Mouse (Mus musculus) liver, adult 2 months (tissue): Measurements from ENCODE around the gene Ntn1.

Experiments
- CTCF ChIP-seq: fragments of 200-500 bp; IDR thresholded peaks from 2 replicates; pipeline ENCODE4 v1.5.1; 2011; ENCODE audit warnings: low read depth, low read length, control low read depth
- POLR2A ChIP-seq: fragments of 200-500 bp; IDR thresholded peaks from 2 replicates; pipeline ENCODE4 v1.6.1; 2011; ENCODE audit warnings: low read length, control low read depth; ENCODE audit not compliant: insufficient read depth; ENCODE audit errors: extremely low read depth

- TF ChIP-seq CTCF = no peak
- TF ChIP-seq POLR2A = no peak
Observed at GRCm38 (mm10) chr11:68354848-68355247, 45.8 kb downstream of the Ntn1 start.
